In the genomic region with DNA sequence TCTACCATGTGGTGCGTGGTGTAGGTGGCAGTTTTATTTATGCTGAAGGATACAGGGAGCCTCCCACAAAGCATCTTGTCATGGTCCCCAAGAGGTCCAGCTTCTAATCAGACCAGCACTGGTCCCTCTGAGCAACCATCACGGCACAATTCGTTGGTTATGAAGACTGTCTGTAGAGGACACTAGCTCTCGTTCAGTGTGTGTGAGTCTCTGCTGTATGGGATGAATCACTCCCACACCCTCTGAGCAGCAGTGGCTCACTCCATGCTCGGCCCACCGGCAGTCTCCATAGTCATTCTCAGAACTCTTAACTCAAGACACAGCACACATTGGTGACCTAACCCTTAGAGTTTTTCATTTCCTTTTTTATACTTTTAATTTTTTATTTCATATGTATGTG, we compare ENCODE assay signal across 23 mouse cellular contexts.
"Had no signal": no experiment of that assay in that cellular context is flagged by ENCODE, and none has a peak within 500 bp of the region (broad histone marks: within the 10 kb centered on the region; RNA-seq: fewer than 3 reads in every experiment).

No protein-coding gene starts in this region.

- H3K4me2 ChIP-seq: limb, embryonic 12.5 days; limb, embryonic 15.5 days; liver, embryonic 12.5 days; midbrain, embryonic 11.5 days; midbrain, embryonic 15.5 days; neural tube, embryonic 12.5 days; neural tube, embryonic 15.5 days had no signal

- H3K9me3 ChIP-seq: limb, embryonic 12.5 days; limb, embryonic 15.5 days; liver, embryonic 12.5 days; liver, embryonic 15.5 days; midbrain, embryonic 15.5 days; neural tube, embryonic 12.5 days; neural tube, embryonic 15.5 days had no signal

- H3K4me1 ChIP-seq: midbrain, embryonic 15.5 days; neural tube, embryonic 12.5 days; neural tube, embryonic 15.5 days had no signal

- H3K27ac ChIP-seq: kidney, postnatal 0 days; limb, embryonic 12.5 days; limb, embryonic 15.5 days; liver, embryonic 12.5 days; midbrain, embryonic 15.5 days; neural tube, embryonic 12.5 days; neural tube, embryonic 15.5 days; stomach, postnatal 0 days had no signal

- H3K27me3 ChIP-seq: limb, embryonic 12.5 days; limb, embryonic 15.5 days; liver, embryonic 12.5 days; liver, embryonic 15.5 days; midbrain, embryonic 15.5 days; neural tube, embryonic 12.5 days; neural tube, embryonic 15.5 days had no signal

- H3K36me3 ChIP-seq: limb, embryonic 12.5 days; limb, embryonic 15.5 days; liver, embryonic 15.5 days; midbrain, embryonic 15.5 days; neural tube, embryonic 12.5 days; neural tube, embryonic 15.5 days had no signal

- H3K4me3 ChIP-seq: limb, embryonic 12.5 days; limb, embryonic 15.5 days; liver, embryonic 12.5 days; liver, embryonic 15.5 days; midbrain, embryonic 15.5 days; neural tube, embryonic 12.5 days; neural tube, embryonic 15.5 days had no signal

- ATAC-seq: intestine, postnatal 0 days; liver, embryonic 12.5 days; midbrain, embryonic 15.5 days had no signal

- H3K9ac ChIP-seq: limb, embryonic 12.5 days; limb, embryonic 15.5 days; liver, embryonic 12.5 days; liver, embryonic 15.5 days; midbrain, embryonic 15.5 days; neural tube, embryonic 12.5 days; neural tube, embryonic 15.5 days had no signal

- DNase-seq: kidney, adult 2 months; kidney, postnatal 25 days; left cerebral cortex, postnatal 4 days; lung, adult 2 months; lung, postnatal 14 days; lung, postnatal 4 days; right cerebral cortex, adult 18-20 months; right cerebral cortex, postnatal 14 days; right cerebral cortex, postnatal 4 days; thymus, adult 2 months; thymus, postnatal 14 days; thymus, postnatal 4 days had no signal
